Mouse (Mus musculus): ENCODE measurements around the gene Smarca4.
"Not testable (repeated sequence)": the region's sequence is repeated elsewhere in the genome, so short reads cannot be mapped to it uniquely, and the experiment has no call there.

Smarca4 gene

DNA sequence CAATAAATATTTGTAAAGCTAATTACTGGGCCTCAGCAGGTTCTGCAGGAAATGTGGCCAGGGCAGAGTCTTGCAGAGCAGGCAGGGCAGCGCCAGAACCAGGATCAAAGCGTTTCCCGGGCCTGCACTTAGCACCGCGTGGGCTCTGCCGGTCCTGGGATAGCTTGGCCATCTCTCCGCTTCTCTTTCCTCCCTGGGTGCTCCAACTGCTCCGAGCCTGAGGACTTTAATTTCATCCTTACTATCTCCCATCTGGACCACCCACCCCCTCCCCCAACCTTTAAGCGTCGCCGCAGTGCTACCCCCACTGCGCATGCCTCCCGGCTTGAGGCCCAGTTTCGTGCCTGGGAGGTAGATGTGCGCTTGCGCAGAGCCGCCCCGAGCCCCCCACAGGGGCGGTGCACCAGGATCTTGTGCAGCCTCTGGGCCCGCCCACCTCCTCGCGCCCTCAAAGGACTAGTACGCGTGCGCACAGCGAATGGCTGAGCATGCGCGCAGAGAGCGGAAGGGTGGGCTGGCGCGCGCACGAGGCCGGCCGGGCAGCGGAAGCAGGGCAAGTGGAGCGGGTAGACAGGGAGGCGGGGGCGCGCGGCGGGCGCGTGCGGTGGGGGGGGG, at the start of gene Smarca4:
Smarca4 (plus strand) TSS at position 553 of the 615 bp plus-strand sequence.
- DNase-seq (ENCODE audit: low spot score in 2 of 2) = peak; percentile 94 to 98

DNA sequence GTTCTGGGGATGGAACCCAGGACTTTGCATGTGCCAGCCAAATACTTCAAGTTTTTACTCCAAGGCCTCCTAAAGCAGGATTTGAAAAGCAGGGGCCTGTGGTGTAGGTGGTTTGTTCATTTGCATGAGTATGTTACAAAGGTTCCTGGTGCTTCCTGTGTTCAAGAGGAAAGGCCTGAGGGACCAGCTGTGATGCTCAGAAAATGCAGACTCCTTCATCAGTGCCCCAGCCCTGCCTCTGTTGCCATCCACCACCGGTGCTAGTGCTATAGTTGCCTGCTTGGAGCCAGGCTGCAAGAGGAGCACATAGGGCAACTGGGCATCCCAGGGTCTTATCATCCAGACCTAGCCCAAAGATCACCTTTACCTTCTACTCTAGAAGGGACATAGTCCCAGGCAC, 49.4 kb upstream of the Smarca4 start:
- DNase-seq (ENCODE audit: low spot score in 2 of 2) = no peak

DNA sequence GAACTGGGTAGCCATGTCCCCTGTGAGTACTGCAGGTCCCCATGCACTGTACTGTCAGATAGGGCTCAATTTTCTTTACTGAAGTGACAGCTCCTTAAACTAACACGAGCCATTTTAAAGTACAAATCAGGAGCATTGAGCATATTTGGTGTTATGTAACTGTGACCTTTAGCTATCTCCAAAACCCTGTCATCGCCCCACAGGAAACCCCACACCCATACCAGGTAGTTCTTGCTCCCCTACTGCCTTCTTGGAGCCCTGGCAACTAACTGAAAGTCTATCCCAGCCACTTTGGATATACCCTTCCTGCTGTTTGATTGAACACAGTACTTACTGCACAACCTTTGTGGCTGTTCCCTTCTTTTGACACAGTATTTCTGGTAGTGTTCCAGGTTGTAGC, 48.9 kb upstream of the Smarca4 start:
- DNase-seq (ENCODE audit: low spot score in 2 of 2) = no peak

DNA sequence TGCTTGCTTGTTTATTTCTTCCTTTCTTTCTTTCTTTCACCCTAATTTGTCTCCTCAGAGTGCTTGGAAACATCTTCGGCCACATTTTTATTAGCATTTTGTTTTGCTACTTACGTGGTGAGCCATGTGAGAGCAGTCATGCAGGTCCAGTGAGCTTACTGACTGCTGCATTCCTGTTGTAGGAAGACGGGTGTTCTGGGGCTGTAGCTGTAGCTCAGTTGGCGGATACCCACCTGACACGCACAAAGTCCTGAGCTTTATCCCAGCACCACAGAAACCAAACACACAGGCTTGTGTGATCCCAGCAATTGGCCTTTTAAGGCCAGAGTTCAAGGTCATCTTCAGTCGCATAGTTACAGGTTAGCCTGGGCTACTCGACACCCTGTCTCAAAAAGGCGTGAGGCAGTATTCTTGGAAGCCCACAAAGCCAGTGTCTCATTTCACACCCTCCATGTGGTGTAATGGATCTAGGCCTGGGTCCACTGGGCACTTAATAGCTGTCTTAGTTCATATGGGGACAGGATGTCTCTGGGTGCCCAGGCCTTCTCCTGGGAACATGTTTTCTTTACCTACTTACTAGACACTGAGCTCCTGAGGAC, 47.2 kb upstream of the Smarca4 start:
- no peak for DNase-seq (ENCODE audit: low spot score in 2 of 2)

DNA sequence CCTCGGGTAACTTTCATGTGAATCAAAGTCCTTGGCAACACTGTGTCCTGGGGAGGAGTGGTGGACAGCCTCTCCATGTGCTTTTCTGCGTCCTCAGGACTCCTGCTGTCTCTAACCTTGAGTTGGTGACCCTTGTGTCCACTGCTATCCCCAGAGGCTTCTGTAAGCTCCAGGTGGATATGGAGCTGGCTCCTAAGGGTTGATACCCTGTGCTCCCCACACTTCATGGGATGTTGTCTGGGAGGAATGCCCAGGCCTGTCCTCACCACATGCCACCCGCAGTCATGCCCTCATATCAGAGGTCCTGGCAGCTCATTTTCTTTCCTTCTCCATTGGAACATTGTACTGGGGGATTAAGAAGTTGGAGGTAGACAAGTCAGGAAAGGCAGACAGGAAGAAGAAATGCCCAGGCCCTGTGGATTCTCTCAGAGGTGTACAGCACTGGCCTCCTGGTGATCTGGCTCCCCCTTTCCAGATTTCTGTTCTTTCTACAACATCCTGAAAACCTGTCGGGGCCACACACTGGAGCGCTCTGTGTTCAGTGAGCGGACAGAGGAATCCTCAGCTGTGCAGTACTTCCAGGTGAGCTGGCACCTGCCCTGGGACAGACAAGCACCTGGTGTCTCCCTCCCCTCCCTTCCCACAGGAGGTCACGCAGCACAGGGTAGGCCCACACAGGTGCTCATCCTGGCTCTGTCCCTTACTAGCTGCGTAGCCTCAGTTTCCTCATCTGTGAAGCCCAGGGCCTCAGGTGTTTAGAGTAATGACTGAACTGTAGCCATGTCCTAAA, 41.8 kb upstream of the Smarca4 start:
- no peak for DNase-seq (ENCODE audit: low spot score in 2 of 2)

DNA sequence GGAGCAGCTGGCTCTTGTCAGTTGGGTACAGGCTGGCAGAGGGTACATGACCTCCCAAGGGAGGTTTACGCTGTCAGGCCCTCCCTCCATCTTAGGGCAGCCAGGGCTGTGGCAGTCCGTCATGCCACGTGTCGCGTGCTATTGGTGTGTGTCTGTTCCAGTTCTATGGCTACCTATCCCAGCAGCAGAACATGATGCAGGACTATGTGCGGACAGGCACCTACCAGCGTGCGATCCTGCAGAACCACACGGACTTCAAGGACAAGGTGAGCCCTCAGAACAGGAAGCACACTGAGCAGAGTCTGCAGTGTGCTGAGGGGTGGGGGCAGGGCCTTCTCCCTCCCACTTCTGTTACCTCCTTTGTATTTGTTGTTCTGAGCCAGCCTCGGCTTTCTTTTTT, 40.7 kb upstream of the Smarca4 start:
- no peak for DNase-seq (ENCODE audit: low spot score in 2 of 2)

DNA sequence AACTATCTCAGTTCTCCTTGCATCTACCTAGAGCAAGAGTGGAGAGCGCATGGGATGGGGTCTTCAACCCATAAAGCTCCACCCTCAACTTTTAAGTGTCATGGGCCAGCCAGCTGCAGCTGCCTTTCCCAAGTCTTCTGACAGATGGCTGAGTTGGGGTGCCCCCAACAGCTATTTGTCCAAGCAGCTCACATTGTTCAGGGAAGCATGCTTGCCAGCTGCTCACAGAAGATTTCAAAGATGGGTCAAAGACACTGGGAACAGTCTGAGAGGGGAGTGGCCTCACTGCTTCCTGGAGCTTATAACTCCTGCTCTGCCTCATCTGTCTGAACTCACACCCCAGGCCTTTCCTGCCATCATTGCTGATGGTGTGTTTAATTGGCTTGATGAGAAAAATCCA, 39.7 kb upstream of the Smarca4 start:
- no peak for DNase-seq (ENCODE audit: low spot score in 2 of 2)

DNA sequence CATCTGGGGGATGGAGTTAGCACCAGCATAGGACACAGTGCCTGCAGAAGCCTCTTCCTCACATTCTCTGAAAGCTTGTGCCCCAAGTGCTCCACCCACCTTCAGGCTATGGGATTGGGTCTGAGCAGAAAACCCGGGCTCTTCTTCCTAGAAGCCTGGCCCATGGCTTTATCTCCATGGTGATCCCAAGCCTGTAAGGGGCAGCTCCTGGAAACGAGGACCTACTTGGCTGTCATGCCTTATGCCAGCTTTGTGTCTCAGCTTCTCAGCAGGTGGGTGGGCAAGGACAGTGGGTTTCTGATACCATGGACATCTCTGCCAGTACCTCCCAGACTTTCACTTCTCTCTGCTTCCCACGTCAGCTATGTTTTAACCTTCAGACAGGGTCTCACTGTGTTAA, 37.7 kb upstream of the Smarca4 start:
- no peak for DNase-seq (ENCODE audit: low spot score in 2 of 2)

DNA sequence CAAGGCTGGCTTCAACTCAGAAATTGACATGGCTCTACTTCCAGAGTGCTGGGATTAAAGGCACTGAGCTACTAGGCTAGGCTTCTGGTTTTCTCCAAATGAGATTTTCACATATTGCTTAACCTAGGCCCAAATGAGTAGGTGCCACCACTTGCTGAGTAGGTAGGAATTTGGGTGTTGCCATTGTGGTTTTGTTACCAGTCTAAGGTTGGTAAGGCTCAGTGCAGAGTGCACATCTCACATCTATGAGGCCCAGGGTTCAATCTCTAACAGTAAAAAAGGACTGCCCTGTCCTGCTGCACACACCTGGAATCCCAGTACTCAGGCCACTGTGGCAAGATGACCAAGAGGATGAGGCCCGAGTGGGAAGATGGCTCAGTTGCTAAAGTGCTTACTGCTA, 30.6 kb upstream of the Smarca4 start:
- DNase-seq (ENCODE audit: low spot score in 2 of 2) = no peak

DNA sequence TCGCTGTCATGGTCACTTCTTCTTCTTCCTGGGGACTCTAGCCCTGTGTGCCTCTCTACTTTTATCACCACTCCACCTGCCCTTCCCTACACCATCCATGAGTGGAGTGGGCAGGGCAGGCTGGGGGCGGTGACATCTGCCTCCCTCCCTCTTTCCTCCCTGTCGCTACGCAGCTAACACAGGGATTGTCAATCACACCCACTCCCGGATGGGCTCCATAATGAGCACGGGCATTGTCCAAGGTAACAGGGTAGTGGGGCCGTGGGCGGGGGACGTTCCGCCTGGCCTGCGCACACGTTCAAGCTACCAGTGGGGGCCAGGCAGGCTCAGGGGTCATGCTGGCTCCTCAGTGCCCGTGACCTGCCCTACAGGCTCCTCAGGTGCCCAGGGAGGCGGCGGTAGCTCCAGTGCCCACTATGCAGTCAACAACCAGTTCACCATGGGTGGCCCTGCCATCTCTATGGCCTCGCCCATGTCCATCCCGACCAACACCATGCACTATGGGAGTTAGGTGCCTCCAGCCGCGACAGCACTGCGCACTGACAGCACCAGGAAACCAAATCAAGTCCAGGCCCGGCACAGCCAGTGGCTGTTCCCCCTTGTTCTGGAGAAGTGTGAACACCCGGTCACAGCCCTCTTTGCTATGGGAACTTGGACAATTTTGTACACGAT, 28.2 kb upstream of the Smarca4 start:
- no peak for DNase-seq (ENCODE audit: low spot score in 2 of 2)

DNA sequence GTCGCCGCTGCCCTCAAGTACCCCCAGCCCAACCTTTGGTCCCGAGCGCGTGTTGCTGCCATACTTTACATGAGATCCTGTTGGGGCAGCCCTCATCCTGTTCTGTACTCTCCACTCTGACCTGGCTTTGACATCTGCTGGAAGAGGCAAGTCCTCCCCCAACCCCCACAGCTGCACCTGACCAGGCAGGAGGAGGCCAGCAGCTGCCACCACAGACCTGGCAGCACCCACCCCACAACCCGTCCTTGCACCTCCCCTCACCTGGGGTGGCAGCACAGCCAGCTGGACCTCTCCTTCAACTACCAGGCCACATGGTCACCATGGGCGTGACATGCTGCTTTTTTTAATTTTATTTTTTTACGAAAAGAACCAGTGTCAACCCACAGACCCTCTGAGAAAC, 27.6 kb upstream of the Smarca4 start:
- DNase-seq (ENCODE audit: low spot score in 2 of 2) = no peak

DNA sequence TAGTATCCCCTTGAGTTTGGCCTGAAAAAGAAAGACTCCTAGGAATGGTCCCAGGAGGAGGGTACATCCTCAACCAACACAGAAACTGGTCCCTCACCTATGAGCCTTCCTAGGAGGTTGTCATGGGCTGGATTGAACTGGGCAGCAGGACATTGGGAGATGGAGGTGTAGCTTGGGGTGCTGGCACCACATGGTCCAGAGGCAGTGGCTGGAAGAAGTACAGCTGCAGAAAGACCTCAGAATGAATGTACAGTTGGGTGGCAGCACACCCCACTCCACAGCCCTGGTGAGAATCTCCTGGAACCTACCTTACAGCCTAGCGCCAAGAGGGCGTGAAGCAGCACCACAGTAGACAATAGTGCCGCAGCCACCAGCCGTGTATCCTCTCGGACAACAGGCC, 26.4 kb upstream of the Smarca4 start:
- no peak for DNase-seq (ENCODE audit: low spot score in 2 of 2)

DNA sequence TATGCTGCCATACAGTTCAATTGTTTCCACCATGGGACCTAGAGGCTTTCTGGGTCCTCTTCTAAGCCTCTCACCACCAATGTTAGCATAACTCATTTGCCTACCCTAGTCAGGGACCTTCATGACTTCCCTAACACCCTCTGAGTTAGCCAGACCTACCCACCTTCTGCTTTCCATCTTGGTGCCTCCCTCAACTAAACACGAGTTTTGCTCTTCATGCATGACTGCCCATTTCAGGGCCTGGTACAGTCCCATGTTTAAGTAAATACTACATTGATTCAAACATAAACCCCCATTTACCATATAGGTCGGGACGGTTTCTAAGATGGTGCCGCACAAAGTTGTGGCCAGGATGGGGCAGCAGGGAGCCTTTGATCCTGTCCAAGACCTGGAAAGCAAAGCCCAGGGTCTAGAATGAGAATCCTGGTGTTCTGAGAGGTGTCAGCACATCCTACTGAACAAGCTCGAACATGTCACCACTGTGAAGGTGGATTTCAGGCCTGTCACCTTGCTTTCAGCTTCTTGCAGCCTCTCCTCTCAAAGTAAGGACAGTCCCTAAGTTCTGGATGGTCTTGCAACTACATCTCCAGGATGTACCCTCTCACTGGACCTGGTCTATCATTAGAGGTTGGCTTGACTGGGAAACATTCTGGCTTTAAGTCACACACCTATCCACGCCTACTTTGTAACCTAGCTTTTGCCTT, 24.7 kb upstream of the Smarca4 start:
- no peak for DNase-seq (ENCODE audit: low spot score in 2 of 2)

DNA sequence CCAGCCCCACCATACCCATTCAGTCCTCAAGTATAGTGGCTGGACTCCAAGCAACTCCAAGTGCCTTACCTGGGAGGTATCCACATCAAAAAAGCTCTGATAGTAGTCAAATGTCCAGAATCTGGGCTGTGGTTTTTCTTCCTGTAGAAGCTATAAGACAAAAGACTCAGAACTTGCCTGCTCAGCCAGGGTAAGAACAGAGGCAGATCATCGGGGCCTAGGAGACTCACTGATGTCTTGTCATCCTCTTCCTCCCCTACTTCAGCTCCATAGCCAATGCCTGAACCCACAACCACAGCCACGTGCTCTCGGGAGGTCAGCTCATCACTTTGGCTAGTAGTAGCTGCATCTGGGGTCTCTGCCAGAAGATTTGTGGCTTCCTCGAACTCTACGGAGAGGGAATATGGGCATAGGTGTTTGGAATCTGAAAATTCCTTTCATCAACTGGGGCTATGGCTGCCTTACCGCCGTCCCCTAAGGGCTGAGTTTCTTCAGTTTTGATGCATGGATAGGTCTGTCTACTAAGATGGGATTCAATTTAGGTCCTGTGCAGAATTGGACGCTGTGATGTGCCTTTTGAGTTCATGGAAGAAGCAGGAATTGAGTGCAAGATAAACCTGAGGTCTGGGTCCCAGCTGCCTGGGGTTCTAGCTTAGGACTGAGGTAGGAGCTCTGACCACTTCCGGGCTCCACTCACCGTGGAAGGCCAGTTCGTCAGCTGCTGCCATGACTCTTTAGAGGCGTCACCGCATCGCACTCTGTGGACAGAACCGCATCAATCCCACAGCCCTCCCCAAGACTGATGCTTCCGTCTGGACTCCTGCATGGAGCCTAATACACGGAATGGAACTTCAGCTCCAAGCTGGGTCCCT, 23.9 kb upstream of the Smarca4 start:
- no peak for DNase-seq (ENCODE audit: low spot score in 2 of 2)

DNA sequence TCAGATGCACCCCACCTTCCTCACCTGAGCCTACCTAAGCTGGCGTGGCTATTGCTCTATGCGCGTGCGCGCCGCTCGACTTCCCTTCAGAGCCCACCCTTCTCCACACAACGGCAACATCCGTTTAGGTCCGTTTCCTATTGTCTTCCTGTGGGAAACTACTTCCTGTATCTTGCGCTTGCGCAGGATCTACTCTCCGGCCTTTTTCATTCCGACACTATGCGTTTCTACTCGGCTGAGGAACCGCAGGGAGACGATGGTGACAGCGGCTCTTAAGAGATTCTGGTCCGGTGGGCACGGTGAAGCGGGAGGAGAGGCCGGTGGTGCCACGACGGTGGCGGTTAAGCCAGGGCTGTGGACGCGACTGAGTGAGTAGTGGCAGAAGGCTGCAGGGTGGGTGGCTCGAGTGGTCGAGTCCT, 23.3 kb upstream of the Smarca4 start, which contains the start of the genes Timm29 and Yipf2:
Timm29 (plus strand) TSS at position 20 of the 419 bp plus-strand sequence.
Yipf2 (minus strand) TSS at position 126 of the 419 bp plus-strand sequence.
- DNase-seq (ENCODE audit: low spot score in 2 of 2) = peak; percentile 86 to 88

DNA sequence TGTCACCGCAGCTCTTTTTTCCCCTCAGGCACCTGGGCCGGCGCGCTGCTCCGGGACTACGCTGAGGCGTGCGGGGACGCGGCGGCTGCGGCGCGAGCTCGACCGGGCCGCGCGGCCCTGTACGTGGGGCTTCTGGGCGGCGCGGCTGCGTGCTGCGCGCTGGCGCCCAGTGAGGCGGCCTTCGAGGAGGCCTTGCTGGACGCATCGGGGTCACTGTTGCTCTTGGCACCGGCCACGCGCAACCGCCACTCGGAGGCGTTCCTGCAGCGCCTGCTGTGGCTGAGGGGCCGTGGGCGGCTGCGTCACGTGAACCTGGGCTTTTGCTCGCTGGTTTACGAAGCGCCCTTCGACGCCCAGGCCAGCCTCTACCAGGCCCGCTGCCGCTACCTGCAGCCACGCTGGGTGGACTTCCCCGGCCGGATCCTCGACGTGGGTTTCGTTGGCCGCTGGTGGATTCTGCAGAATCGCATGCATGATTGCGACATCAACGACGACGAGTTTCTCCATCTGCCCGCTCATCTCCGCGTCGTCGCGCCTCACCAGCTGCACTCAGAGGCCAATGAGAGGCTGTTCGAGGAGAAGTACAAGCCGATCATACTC, 22.7 kb upstream of the Smarca4 start:
- peak; percentile 62 for DNase-seq (ENCODE audit: low spot score in 2 of 2)

DNA sequence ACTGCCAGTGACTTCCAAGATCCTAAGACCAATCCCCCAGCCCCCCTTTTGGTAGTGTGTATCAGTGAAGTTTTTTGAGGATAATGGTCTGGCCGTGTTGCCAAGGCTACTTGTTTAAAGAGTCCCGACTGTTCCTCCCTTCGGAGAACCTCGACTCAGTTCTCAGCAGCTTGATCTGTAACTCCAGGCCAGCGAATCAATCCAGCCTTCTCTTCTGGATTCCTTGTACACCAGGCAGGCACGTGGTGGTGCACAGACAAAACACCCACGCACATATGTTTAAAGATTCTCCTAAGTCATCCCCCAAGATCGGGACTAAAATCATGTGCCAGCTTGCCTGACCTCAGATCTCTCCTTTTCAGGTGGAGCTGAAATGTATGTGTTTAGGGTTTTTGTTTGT, 21.6 kb upstream of the Smarca4 start:
- not testable (repeated sequence) for DNase-seq (ENCODE audit: low spot score in 2 of 2)

DNA sequence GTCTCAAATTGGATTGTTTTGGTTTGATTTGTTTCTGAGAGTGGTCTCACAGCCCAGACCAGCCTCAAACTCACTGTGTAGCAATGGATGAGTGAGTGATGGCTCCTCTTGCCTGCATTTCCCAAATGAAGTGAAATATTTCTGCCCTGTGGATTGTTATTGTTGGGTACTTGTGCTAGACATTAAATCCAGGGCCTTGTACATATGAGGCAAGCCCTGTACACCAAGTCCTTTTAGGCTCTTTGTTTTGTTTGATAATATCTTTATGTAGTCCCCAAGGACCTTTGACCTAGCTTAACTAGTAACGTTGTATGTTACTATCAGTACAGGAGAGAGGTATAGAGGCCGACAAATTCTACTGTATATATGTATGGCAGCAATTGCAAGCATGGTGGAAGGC, 21.1 kb upstream of the Smarca4 start:
- DNase-seq (ENCODE audit: low spot score in 2 of 2) = no peak

DNA sequence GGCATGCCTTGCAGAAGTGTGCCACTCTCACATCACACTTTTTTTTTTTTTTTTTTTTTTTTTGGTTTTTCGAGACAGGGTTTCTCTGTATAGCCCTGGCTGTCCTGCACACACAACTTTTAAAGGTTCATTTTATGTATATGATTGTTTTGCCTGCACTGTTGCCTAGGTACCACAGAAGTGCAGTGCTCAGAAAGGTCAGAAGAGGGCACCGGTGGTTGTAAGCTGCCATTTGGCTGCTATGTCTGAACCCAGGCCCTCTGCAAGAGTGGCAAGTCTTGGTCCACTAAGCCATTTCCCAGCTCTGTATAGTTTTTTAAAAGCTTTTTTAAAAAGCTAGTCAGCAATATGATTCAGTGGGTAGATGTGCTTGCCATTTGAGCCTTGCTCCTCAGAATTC, 17.8 kb upstream of the Smarca4 start:
- peak in 1 of 2 experiments; percentile 70 for DNase-seq (ENCODE audit: low spot score in 2 of 2)

DNA sequence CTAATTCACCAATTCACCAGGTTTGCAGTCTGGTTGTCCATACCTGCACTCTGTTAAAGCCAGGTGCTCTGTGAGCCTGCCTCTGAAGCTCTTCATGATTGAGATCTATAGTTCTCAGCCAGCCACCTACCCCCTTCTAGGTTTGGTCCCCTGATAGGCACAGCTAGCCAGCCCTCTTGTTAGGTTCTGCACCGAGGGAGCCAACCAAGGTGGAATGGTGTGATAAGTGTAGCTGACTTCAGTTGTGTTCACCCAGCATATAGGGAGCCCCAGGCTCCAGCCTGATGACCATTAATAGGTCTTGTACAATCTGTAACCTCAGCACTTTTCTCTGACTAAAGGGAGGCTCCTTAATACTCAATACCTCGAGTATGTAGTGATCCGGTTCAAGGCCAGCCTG, 15.8 kb upstream of the Smarca4 start:
- DNase-seq (ENCODE audit: low spot score in 2 of 2) = no peak
